ENCODE assay signal across 20 mouse cellular contexts in the genomic region with DNA sequence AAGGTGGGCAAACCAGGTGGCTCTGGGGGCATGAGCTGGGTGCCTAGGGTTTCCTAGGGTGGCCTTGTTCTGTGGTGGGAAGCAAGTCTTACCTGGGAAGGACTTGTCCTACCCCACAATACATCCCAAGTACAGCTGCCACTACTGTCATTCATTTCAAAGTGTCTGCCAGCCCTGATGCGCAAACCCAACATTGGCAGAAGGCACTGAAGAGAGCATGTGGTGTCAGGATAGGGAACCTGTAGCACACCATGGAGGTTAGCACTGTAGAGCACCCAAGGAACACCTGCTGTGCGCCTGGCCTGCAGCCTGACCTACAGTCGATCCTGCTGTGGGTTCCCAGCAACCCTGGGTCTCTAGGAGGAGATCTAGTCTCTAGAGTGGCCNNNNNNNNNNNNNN. TPM values are rescaled to one million over a fixed set of nuclear protein-coding genes. Genes with fewer than 3 reads are reported as not detected.
DNase-seq lines count a peak whose midpoint lies in the region; ATAC-seq and TF ChIP-seq lines count a peak whose summit lies in the region.
"Had no signal": no experiment of that assay in that cellular context is flagged by ENCODE, and none has a peak within 500 bp of the region (broad histone marks: within the 10 kb centered on the region; RNA-seq: fewer than 3 reads in every experiment).

No protein-coding gene starts in this region.

- no peak overlapping the region for H3K4me2 ChIP-seq in lung, embryonic 15.5 days
- H3K4me2 ChIP-seq in liver, embryonic 12.5 days = peak overlapping the region; percentile 19
- H3K4me2 ChIP-seq in liver, postnatal 0 days (ENCODE audit: low read depth, low read length) = peak overlapping the region; percentile 40
- H3K4me2 ChIP-seq: embryonic facial prominence, embryonic 15.5 days; kidney, embryonic 15.5 days; limb, embryonic 12.5 days had no signal

- no peaks in the 10 kb centered on the region for H3K9me3 ChIP-seq in lung, embryonic 15.5 days
- peaks cover 4% of the 10 kb centered on the region; the same call in 1 of the 2 replicates for H3K9me3 ChIP-seq in liver, embryonic 12.5 days (replicated peaks)
- H3K9me3 ChIP-seq in liver, postnatal 0 days (ENCODE audit: low read length) = peaks cover 4% of the 10 kb centered on the region
- H3K9me3 ChIP-seq: limb, embryonic 12.5 days had no signal

- H3K27me3 ChIP-seq in lung, embryonic 15.5 days = no peaks in the 10 kb centered on the region
- no peaks in the 10 kb centered on the region for H3K27me3 ChIP-seq in liver, embryonic 12.5 days (replicated peaks)
- H3K27me3 ChIP-seq in liver, postnatal 0 days (ENCODE audit: insufficient read depth, low read length) = no peaks in the 10 kb centered on the region
- H3K27me3 ChIP-seq: embryonic facial prominence, embryonic 15.5 days; kidney, embryonic 15.5 days; limb, embryonic 12.5 days; Patski had no signal

- no peaks in the 10 kb centered on the region for H3K36me3 ChIP-seq in lung, embryonic 15.5 days
- no peaks in the 10 kb centered on the region for H3K36me3 ChIP-seq in liver, embryonic 12.5 days
- no peaks in the 10 kb centered on the region for H3K36me3 ChIP-seq in liver, postnatal 0 days (replicated peaks; ENCODE audit: insufficient read depth, low read length)
- H3K36me3 ChIP-seq: embryonic facial prominence, embryonic 15.5 days; hindbrain, embryonic 10.5 days; kidney, embryonic 15.5 days; limb, embryonic 12.5 days had no signal

- no peak for TF ChIP-seq EP300 in liver, postnatal 0 days (IDR thresholded peaks at IDR 0.05; ENCODE audit: low read depth)

- no peak overlapping the region for H3K9ac ChIP-seq in lung, embryonic 15.5 days
- H3K9ac ChIP-seq in liver, embryonic 12.5 days = no peak overlapping the region
- H3K9ac ChIP-seq in liver, postnatal 0 days (replicated peaks) = no peak overlapping the region
- H3K9ac ChIP-seq: embryonic facial prominence, embryonic 15.5 days; forebrain, postnatal 0 days; kidney, embryonic 15.5 days; limb, embryonic 12.5 days had no signal

- H3K4me3 ChIP-seq in lung, embryonic 15.5 days = no peak overlapping the region
- H3K4me3 ChIP-seq in liver, embryonic 12.5 days = peak overlapping the region; percentile 0; the same call in 1 of the 2 replicates
- no peak overlapping the region for H3K4me3 ChIP-seq in liver, postnatal 0 days (ENCODE audit: low read depth, low read length)
- H3K4me3 ChIP-seq: embryonic facial prominence, embryonic 15.5 days; hindbrain, embryonic 10.5 days; kidney, embryonic 15.5 days; limb, embryonic 12.5 days had no signal

- peak overlapping the region; percentile 88; the same call in 1 of the 2 replicates for H3K27ac ChIP-seq in lung, embryonic 15.5 days
- no peak overlapping the region for H3K27ac ChIP-seq in liver, embryonic 12.5 days
- peak overlapping the region; percentile 64; the same call in 1 of the 2 replicates for H3K27ac ChIP-seq in liver, postnatal 0 days (ENCODE audit: low read depth)
- H3K27ac ChIP-seq: embryonic facial prominence, embryonic 15.5 days; hindbrain, postnatal 0 days; kidney, embryonic 15.5 days had no signal

- 85% methylated on average over 3 of the region's 3 CpGs for WGBS in lung, embryonic 15.5 days
- WGBS in liver, embryonic 12.5 days (ENCODE audit: insufficient replicate concordance) = 56% methylated on average over 3 of the region's 3 CpGs
- WGBS in liver, postnatal 0 days (ENCODE audit: insufficient replicate concordance) = 53% methylated on average over 3 of the region's 3 CpGs

- no peak for ATAC-seq in lung, embryonic 15.5 days (ENCODE audit: borderline replicate concordance, extremely low read depth, low FRiP score, low TSS enrichment)
- no peak for ATAC-seq in liver, embryonic 12.5 days
- no peak for ATAC-seq in liver, postnatal 0 days
- ATAC-seq: forebrain, postnatal 0 days; hindbrain, postnatal 0 days; intestine, postnatal 0 days; Patski had no signal

- DNase-seq in lung, postnatal 10 days = no peak
- DNase-seq in liver, postnatal 0 days = no peak
- peak; percentile 60 to 62 for DNase-seq in thymus, postnatal 36 days
- no peak for DNase-seq in testis, postnatal 14 days (ENCODE audit: low spot score)
- DNase-seq in adrenal gland, postnatal 14 days = no peak
- DNase-seq: adrenal gland, adult 8-10 months; cerebellum, adult 11-12 months; cerebellum, postnatal 36 days; forebrain, postnatal 0 days; lung, adult 2 months had no signal

- TF ChIP-seq CTCF in liver, postnatal 0 days (IDR thresholded peaks at IDR 0.05; ENCODE audit: low read depth) = no peak

- peaks cover 38% of the 10 kb centered on the region for H3K4me1 ChIP-seq in lung, embryonic 15.5 days
- H3K4me1 ChIP-seq in liver, embryonic 12.5 days = peaks cover 8% of the 10 kb centered on the region; the same call in 1 of the 2 replicates
- H3K4me1 ChIP-seq in liver, postnatal 0 days (ENCODE audit: insufficient read depth) = peaks cover 10% of the 10 kb centered on the region

RNA-seq across cellular contexts. Expression of a gene that starts 27.8 kb away (rescaled TPM):
- polyA plus RNA-seq in lung, embryonic 15.5 days (2015; fragmentation: Nextera tagmentation; extraction: Ambion mirVana) = 0.30 and 0.74 TPM in 2 replicates
- 1.1 and 1.4 TPM in 2 replicates for polyA plus RNA-seq in liver, embryonic 12.5 days (2016; fragmentation: Nextera tagmentation; extraction: Ambion mirVana)
- 0.70 TPM in 2 replicates for polyA plus RNA-seq in liver, postnatal 0 days (2015; fragmentation: Nextera tagmentation; extraction: Ambion mirVana)
- 0.63 and 8.8 TPM in 2 replicates for total RNA-seq in adrenal gland, postnatal 14 days (2021)
- polyA plus RNA-seq: heart, embryonic 14.5 days; Patski had no signal

Comparison
In these comparisons a context has a peak if more than half of its experiments do, and no peak if none do; other contexts are left out.
1. DNase-seq: peak in thymus, postnatal 36 days (2 of 2); none in lung, postnatal 10 days (single experiment), liver, postnatal 0 days (single experiment), testis, postnatal 14 days (single experiment) and adrenal gland, postnatal 14 days (single experiment).